Mouse (Mus musculus): ENCODE measurements around the gene Hoxb5. TPM values are rescaled to one million over a fixed set of nuclear protein-coding genes. Genes with fewer than 3 reads are reported as not detected.

Hoxb5 gene
- total and polyA plus RNA-seq, 2 experiments = 0.09 to 0.35 TPM

- TF ChIP-seq CTCF (IDR thresholded peaks at IDR 0.05; ENCODE audit: low read depth, low read length) (no peak), POLR2A (IDR thresholded peaks at IDR 0.05; ENCODE audit: extremely low read depth, insufficient read depth, low read length) (no peak)
- WGBS = 23% methylated on average over 3 of the region's 3 CpGs
- no peak overlapping the region for H3K4me3 ChIP-seq (ENCODE audit: insufficient read depth, low read depth, low read length)
- no peaks in the 10 kb centered on the region for H3K79me2 ChIP-seq (ENCODE audit: control insufficient read depth, insufficient read depth, low read length)
- peaks cover 31% of the 10 kb centered on the region for H3K27me3 ChIP-seq (ENCODE audit: control insufficient read depth, insufficient read depth, low read length)
- DNase-seq (ENCODE audit: extremely low read depth, low read depth, low spot score) = no peak
- no peaks in the 10 kb centered on the region for H3K36me3 ChIP-seq (ENCODE audit: control insufficient read depth, insufficient read depth, low read length)
- no peaks in the 10 kb centered on the region for H3K4me1 ChIP-seq (ENCODE audit: control insufficient read depth, insufficient read depth, low read length)
- no peak overlapping the region for H3K9ac ChIP-seq (ENCODE audit: low read depth, low read length)
- H3K27ac ChIP-seq (replicated peaks; ENCODE audit: insufficient read depth, low read depth, low read length) = no peak overlapping the region
Observed at GRCm38 (mm10) chr11:96297428-96297827, 5.7 kb upstream of the Hoxb5 start.

GRCm38 (mm10) chr11:96297968-96298635, 5.0 kb upstream of the Hoxb5 start:
- WGBS = 19% methylated on average over 11 of the region's 11 CpGs

GRCm38 (mm10) chr11:96298895-96299667, 4.1 kb upstream of the Hoxb5 start:
- no peaks in the 10 kb centered on the region for H3K79me2 ChIP-seq (ENCODE audit: control insufficient read depth, insufficient read depth, low read length)
- no peak for TF ChIP-seq POLR2A (IDR thresholded peaks at IDR 0.05; ENCODE audit: extremely low read depth, insufficient read depth, low read length)
- no peak for TF ChIP-seq CTCF (IDR thresholded peaks at IDR 0.05; ENCODE audit: low read depth, low read length)
- 2% methylated on average over 66 of the region's 66 CpGs for WGBS
- no peaks in the 10 kb centered on the region for H3K36me3 ChIP-seq (ENCODE audit: control insufficient read depth, insufficient read depth, low read length)
- H3K4me1 ChIP-seq (ENCODE audit: control insufficient read depth, insufficient read depth, low read length) = no peaks in the 10 kb centered on the region
- peak overlapping the region; percentile 40 for H3K4me3 ChIP-seq (ENCODE audit: insufficient read depth, low read depth, low read length)
- H3K9ac ChIP-seq (ENCODE audit: low read depth, low read length) = peak overlapping the region; percentile 24
- H3K27ac ChIP-seq (replicated peaks; ENCODE audit: insufficient read depth, low read depth, low read length) = no peak overlapping the region
- peaks cover 38% of the 10 kb centered on the region for H3K27me3 ChIP-seq (ENCODE audit: control insufficient read depth, insufficient read depth, low read length)
- DNase-seq (ENCODE audit: extremely low read depth, low read depth, low spot score) = no peak

More at GRCm38 (mm10) chr11:96297968-96298635, 5.0 kb upstream of the Hoxb5 start:
- H3K79me2 ChIP-seq (ENCODE audit: control insufficient read depth, insufficient read depth, low read length) = no peaks in the 10 kb centered on the region
- TF ChIP-seq CTCF (IDR thresholded peaks at IDR 0.05; ENCODE audit: low read depth, low read length) (no peak), POLR2A (IDR thresholded peaks at IDR 0.05; ENCODE audit: extremely low read depth, insufficient read depth, low read length) (no peak)
- H3K4me1 ChIP-seq (ENCODE audit: control insufficient read depth, insufficient read depth, low read length) = no peaks in the 10 kb centered on the region
- no peak overlapping the region for H3K4me3 ChIP-seq (ENCODE audit: insufficient read depth, low read depth, low read length)
- no peak overlapping the region for H3K27ac ChIP-seq (replicated peaks; ENCODE audit: insufficient read depth, low read depth, low read length)
- H3K27me3 ChIP-seq (ENCODE audit: control insufficient read depth, insufficient read depth, low read length) = peaks cover 31% of the 10 kb centered on the region
- H3K36me3 ChIP-seq (ENCODE audit: control insufficient read depth, insufficient read depth, low read length) = no peaks in the 10 kb centered on the region
- H3K9ac ChIP-seq (ENCODE audit: low read depth, low read length) = no peak overlapping the region
- DNase-seq (ENCODE audit: extremely low read depth, low read depth, low spot score) = no peak

- TF ChIP-seq CTCF (IDR thresholded peaks at IDR 0.05; ENCODE audit: low read depth, low read length) = no peak
- no peak for TF ChIP-seq POLR2A (IDR thresholded peaks at IDR 0.05; ENCODE audit: extremely low read depth, insufficient read depth, low read length)
Observed at GRCm38 (mm10) chr11:96299781-96300180, 3.4 kb upstream of the Hoxb5 start.

GRCm38 (mm10) chr11:96300354-96301063, 2.6 kb upstream of the Hoxb5 start:
- no peaks in the 10 kb centered on the region for H3K4me1 ChIP-seq (ENCODE audit: control insufficient read depth, insufficient read depth, low read length)
- H3K36me3 ChIP-seq (ENCODE audit: control insufficient read depth, insufficient read depth, low read length) = no peaks in the 10 kb centered on the region
- 12% methylated on average over 35 of the region's 35 CpGs for WGBS
- no peak for DNase-seq (ENCODE audit: extremely low read depth, low read depth, low spot score)
- H3K27me3 ChIP-seq (ENCODE audit: control insufficient read depth, insufficient read depth, low read length) = peaks cover 32% of the 10 kb centered on the region
- H3K79me2 ChIP-seq (ENCODE audit: control insufficient read depth, insufficient read depth, low read length) = no peaks in the 10 kb centered on the region
- no peak overlapping the region for H3K27ac ChIP-seq (replicated peaks; ENCODE audit: insufficient read depth, low read depth, low read length)
- H3K4me3 ChIP-seq (ENCODE audit: insufficient read depth, low read depth, low read length) = no peak overlapping the region
- H3K9ac ChIP-seq (ENCODE audit: low read depth, low read length) = no peak overlapping the region
- no peak for TF ChIP-seq CTCF (IDR thresholded peaks at IDR 0.05; ENCODE audit: low read depth, low read length)
- TF ChIP-seq POLR2A (IDR thresholded peaks at IDR 0.05; ENCODE audit: extremely low read depth, insufficient read depth, low read length) = no peak

More at GRCm38 (mm10) chr11:96299781-96300180, 3.4 kb upstream of the Hoxb5 start:
- no peak for DNase-seq (ENCODE audit: extremely low read depth, low read depth, low spot score)
- Histone ChIP-seq H3K36me3 (ENCODE audit: control insufficient read depth, insufficient read depth, low read length) (no peaks in the 10 kb centered on the region), H3K9ac (ENCODE audit: low read depth, low read length) (no peak overlapping the region), H3K27ac (replicated peaks; ENCODE audit: insufficient read depth, low read depth, low read length) (no peak overlapping the region), H3K4me1 (ENCODE audit: control insufficient read depth, insufficient read depth, low read length) (no peaks in the 10 kb centered on the region), H3K79me2 (ENCODE audit: control insufficient read depth, insufficient read depth, low read length) (no peaks in the 10 kb centered on the region), H3K27me3 (ENCODE audit: control insufficient read depth, insufficient read depth, low read length) (peaks cover 35% of the 10 kb centered on the region), H3K4me3 (ENCODE audit: insufficient read depth, low read depth, low read length) (no peak overlapping the region)
- 12% methylated on average over 9 of the region's 9 CpGs for WGBS
